Mouse (Mus musculus) heart, postnatal 10 days (tissue): ENCODE measurements around the gene Slf1. TPM values are rescaled to one million over a fixed set of nuclear protein-coding genes. Genes with fewer than 3 reads are reported as not detected.
A peak's percentile ranks its signal among the peaks of the same experiment; 100 is the strongest.
"Not testable (repeated sequence)": the region's sequence is repeated elsewhere in the genome, so short reads cannot be mapped to it uniquely, and the experiment has no call there.

Source experiments
- DNase-seq, 2 experiments: peaks; one replicate each; pipeline ENCODE4 v3.0.0; 2021
- intact Hi-C: fragments of 180-260 bp; cut with DNase I; formaldehyde crosslinking; loops from one replicate; pipeline ENCODE4 v1.15.1; 2025
- total RNA-seq, 2 experiments: library from RNA; stranded (reverse); gene quantifications; 2 replicates each; pipeline ENCODE4 v1.2.3; 2021

Slf1 gene
- 10 to 100 TPM; 14.3 to 19.8 TPM for total RNA-seq

DNA sequence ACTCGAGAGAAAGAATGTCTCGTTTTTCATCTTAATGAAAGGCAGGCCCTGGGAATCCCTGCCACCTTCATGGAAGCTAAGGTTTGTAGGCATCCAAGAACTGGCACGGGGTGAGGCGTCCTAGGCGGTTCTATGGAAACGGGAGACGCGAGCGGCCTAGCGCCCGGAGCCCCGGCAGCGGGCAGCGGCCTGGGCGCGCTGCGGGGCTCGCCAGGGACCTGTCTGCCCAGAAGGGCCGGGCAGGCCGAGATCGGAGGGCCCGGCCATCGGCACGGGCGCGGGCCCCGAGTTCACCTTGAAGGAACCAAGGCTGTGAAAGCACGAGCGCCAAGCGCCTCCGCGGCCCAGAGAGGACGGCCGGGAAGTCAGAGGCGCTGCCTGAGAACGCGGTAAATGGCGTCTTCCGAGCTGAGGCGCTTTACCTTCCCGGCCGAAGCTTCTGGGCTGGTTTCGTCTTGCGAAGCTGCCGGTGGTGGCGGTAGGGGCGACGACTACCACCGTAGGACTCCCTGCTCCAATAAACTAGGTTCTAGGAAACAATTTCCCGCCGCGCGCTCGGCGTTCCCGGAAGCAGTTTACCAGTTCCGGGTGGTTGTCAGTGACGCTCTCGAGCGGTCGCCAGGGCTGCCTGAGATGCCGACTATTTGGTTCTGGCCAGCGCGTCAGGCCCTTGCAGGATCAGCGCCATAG, at the start of gene Slf1, which contains the start of gene 2210408I21Rik:
Gene Slf1 (minus strand): TSS at position 543 of the 690 bp plus-strand sequence.
Gene 2210408I21Rik (plus strand): TSS at position 610 of the 690 bp plus-strand sequence.
- DNase-seq: peak; percentile 92 to 94
- intact Hi-C loops: no loop called here

DNA sequence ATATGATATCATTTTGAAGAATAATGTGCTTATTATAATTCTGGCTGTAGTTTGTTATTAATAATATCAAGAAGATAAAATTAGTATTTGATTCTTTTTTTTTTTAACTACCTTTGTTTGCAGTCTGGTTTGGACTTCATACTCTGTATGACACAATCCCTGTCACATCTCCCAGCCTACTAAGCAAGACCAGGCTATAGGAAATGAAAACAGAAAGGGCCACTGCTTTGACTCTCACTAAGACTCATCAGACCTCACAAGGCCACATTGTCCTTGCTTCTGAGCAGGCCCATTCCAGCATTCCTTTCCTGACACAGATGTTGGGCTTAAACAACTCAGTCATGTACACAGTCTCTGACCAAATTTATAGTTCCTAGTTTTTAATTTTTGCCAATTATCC, 42.7 kb upstream of the Slf1 start:
- no peak for DNase-seq
- intact Hi-C loops: no loop called here

DNA sequence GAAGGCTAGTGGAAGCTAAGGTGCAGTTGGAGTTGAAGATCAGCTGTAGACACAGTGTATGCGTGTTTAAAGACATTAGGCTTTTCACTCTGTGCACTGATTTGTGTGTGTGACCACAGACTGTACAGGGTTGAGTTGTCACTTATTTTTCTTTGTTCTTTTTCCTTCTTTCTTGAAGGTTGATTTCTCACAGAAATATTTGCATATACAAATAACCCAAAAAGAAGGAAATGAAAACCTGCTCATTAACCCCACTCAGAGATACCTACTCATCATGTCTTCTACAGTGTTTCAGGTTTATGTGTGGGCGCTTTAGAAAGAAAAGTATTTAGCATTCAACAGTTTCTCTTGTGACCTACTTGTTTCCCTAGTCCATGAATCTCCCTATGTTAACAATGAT, 5.6 kb upstream of the Slf1 start:
- no peak for DNase-seq
- intact Hi-C loops: no loop called here

DNA sequence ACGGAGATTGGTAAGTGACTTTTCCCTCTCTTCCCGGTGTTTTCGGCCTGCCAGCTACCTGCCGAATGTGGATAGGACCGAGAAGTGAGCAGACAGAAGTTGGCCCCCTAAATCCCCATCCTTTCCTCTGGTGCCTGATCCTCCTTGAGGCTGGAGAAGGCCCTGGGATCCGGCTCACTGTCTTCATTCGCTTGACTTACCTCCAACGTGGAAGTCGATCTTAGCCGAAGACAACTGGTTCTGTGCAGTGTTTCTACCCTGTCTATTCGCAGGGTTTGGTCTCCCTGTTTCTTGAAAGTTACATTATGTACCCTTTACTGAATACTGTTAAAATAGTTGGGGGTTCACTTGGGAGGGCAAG, 328 bp upstream of the Slf1 start:
- intact Hi-C loops: no loop called here
- no peak for DNase-seq

DNA sequence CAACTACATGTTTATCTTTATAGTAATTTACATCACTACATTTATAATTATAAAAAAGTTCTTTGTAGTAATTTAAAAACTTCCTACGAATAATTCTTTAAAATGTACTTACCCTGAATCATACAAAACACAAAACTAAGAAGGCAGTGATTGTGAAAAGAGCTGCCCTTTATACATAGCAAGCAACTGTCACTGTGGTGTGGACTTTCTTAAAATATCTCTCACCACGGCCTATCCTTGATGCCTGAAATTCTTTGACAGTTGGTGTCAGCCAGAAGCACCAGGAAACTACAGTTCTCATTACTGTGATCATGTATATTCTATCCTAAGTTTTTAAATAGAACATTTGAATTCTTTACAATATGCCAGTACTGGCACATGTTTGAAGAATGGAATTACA, 4.1 kb downstream of the Slf1 start:
- no peak for DNase-seq
- intact Hi-C loops: no loop called here

DNA sequence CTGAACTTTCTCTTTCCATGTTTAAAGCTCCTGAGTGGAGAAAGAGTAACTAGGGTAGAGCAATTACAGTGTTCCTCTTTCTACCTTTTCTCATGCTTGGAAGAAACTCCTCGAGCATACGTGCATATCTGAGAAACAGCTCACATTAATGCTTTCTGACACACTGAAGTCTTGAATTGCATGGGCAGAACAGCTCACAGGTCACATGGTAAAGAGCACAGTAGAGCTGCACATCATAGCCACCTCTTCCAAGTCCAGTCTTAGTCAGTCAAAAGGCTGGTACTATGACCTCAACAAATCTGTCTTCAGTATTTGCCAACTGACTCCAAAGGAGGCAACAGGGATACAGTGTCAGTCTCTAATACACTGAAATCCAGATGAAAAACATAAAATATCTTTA, 7.0 kb downstream of the Slf1 start:
- intact Hi-C loops: no loop called here
- DNase-seq: no peak

DNA sequence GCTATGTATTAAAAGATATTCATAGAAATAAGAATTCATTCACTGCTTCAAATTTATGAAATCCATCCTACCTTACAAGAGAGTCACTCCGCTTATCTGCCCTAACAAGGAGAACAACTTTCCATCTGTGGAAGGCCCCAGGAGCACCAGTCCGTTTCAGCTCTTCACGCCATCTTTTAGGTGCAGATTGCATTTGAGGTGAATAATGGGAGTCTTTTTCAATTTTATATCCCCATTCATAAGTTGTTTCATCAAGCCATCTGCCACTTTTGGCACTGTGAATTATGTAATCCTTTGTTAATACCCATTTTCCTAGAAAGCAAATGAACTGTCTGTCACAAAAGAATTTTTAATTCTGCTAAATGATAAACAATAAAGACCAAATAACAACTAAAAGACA, 10.1 kb downstream of the Slf1 start:
- intact Hi-C loops: no loop called here
- DNase-seq: no peak

DNA sequence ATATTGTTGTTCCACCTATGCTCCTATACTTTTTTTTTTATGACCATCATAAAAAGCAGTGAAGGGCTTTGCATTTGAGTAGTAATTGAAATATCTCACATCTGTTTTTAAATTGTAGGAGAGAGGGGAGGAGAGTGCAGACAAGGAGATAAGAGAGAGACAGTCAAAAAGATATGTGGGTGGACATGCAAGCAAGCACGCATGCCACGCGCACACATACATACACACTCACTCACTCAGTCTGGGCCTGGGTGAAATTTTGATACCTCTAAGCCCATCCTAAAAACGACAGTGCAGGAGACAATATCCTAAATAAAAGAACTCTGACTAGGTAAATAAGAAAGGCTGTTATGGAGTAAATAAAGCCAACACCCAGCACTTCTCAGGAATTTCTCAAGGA, 16.6 kb downstream of the Slf1 start:
- DNase-seq: no peak
- intact Hi-C loops: loop anchor here (10.0 kb wide), 1 partner anchor 1076 kb away; the partner anchor contains the start of gene Nr2f1

DNA sequence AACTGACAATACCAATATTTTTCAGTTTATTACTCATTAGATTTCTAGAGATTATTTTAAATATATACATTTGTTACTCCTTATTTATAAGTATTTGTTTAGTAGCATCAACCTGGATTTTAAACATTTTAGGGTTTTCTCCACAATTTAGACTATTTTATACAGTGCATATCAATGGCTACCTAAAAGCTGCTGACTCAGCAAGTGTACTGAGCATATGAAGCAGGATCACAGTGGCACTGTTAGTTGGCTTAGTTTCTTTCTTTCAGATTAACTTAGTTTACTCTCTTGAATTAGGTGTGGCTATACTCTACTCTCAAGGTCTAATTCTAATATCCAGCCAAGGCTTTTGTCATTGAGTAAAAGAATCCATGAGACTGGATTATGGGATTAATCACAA, 27.5 kb downstream of the Slf1 start:
- intact Hi-C loops: no loop called here
- DNase-seq: no peak

DNA sequence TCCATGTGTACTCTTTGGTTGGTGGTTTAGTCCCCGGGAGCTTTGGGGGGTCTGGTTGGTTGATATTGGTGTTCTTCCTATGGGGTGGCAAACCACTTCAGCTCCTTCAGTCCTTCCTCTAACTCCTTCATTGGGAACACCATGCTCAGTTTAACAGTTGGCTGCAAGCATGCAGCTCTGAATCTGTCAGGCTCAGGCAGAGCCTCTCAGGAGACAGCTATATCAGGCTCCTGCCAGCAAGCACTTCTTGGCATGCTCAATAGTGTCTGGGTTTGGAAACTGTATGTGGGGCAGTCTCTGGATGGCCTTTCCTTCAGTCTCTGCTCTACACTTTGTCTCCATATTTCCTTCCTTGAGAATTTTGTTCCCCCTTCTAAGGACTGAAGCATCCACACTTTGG, 42.4 kb downstream of the Slf1 start:
- DNase-seq: peak in 1 of 2 experiments; percentile 4
- intact Hi-C loops: not testable (repeated sequence)

DNA sequence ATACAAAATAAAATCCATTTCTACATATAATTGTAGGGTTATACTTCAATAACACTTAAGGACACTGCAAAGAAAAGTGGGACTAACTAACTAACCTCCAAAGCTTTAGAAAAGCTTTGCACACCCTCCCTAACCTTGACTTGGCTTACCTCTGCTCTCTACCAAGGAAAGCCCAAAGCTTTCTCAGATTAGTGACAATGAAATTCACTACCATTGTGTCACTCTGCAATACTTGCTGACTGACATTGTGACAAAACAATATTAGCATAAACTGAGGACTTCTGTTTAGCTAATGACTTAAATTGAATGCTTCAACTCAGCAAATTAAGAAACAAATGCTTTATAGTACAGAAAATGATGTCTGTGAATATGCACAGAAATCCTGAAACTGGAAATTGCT, 63.2 kb downstream of the Slf1 start:
- no peak for DNase-seq
- intact Hi-C loops: no loop called here

DNA sequence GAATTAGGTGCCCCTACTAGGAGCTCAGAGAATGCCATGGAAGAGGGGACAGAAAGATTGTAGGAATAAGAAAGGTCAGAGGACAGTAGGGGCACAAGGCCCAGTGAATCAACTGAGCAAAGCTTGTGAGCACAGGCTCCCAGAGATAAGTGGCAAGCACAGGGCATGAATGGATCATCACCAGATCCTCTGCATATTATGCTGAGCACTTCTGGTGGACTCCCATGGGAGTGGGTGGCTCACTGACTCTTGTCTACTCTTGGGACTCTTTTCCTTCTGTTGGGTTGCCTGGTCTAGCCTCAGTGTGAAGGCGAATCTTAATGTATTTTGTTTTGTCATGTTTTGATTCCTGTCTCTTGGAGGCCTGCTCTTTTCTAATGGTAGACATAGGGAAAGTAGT, 66.4 kb downstream of the Slf1 start:
- intact Hi-C loops: no loop called here
- no peak for DNase-seq

DNA sequence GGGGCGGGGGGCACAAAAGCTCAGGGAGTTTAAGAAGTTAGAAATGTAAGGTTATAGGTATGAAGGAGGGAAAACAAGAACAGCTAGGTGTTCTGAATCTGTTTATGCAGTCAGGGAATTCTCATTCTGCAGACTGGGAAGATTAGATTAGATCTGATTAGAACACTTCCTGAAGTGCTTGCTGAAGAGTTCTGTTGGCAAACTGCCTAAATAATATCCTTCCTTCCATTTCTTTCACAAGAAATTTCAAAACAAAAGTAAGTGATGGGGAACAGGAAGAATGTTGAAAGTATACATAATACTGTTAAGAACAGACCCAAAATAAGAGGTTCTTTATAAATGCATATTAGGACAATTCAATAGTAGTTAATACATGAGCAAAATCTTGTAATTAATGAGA, 72.1 kb downstream of the Slf1 start:
- intact Hi-C loops: no loop called here
- no peak for DNase-seq

DNA sequence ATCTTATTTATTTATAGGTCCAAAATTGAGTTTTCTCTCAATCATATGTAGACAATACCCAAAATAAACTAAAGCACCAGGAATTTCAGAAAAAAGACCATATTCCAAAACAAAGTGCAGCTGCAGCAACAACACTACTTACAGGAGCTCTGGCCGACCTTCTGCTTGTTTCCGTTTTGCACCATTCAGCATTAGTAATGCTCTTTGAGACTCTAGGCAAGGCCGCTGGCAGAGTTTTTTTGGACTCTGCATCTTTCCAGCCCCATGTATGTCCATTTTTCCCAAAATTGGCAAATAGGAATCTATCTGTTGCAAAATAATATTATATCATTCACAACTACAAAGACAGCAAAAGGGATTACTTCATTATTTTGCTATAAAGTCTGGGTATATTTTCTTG, 85.5 kb downstream of the Slf1 start:
- intact Hi-C loops: loop anchor here (5.0 to 10.0 kb wide), 3 partner anchors 163 to 1153 kb away; no protein-coding TSS in a partner anchor

DNA sequence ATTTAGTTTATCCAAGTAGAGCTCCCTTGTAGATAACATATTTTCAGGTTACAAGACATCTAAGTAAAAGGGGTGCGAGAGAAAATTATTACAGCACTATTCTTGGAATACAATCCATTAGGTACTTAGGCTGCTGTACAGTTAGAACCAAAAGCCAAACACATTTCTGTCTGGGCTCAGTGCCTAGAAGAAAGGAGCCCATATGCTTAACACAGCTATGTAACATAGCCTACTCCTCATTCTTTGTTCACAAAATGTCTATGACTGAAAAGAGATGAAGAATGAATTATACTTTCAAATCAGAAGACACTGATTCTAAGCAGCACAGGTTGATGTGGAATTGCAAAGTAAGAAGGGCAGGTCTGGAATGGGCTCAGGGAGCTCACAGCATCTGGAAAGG, 86.8 kb downstream of the Slf1 start:
- intact Hi-C loops: loop anchor here (5.0 to 10.0 kb wide), 3 partner anchors 164 to 1154 kb away; no protein-coding TSS in a partner anchor
- no peak for DNase-seq

More for the DNA sequence above, 85.5 kb downstream of the Slf1 start:
- no peak for DNase-seq

DNA sequence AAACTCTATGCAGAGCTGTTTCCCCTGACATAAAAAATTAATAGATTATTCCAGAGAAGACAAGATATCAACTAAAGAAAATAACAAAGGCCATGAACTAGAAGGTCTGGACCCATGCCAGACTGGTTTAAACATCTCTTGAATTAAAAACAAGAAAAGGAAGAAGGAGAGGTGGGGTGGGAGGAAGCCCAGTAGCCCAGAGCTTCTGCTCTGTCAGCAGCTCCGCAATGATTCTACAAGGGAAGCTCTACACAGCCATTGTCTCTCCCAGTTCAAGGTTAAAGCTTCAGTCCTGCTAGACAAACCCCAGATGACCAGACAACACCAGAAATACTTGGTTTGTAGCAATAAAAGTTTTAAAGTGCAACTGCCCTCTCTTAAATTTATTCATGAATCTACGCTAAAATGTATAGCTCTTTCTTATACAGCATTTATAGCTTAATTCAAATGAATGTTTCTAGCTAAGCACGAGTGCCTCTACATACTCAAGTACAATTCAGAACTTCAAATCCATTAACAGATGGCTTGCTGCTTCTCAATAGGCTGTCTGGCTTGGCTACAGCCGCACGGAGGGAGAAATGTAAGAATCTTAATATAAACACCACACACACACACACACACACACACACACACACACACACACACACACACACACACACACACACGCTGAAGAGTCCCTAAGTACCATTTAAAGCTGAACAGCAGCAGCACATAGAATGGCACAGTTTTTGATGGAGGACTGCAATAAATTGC, 87.9 kb downstream of the Slf1 start:
- intact Hi-C loops: loop anchor here (5.0 to 10.0 kb wide), 3 partner anchors 165 to 1155 kb away; no protein-coding TSS in a partner anchor
- no peak for DNase-seq

DNA sequence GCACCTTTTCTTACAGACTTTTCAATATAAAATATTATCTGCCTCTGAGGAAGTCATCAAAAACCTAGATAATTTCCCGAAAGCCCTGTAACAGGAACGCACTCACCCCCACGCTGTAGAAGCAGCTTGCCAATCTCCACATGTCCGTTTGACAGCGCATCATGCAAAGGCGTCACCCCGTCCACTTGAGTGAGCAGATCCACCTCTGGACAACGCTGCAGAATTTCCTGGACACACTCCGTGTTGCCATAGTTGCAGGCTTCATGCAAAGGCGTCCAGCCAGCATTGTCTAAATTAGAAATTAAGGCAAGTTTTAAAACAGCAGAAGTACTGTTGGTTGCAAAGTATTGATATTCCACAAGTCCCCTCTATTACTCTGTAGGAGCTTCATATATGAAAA, 88.9 kb downstream of the Slf1 start:
- no peak for DNase-seq
- intact Hi-C loops: loop anchor here (5.0 to 10.0 kb wide), 3 partner anchors 166 to 1156 kb away; no protein-coding TSS in a partner anchor

DNA sequence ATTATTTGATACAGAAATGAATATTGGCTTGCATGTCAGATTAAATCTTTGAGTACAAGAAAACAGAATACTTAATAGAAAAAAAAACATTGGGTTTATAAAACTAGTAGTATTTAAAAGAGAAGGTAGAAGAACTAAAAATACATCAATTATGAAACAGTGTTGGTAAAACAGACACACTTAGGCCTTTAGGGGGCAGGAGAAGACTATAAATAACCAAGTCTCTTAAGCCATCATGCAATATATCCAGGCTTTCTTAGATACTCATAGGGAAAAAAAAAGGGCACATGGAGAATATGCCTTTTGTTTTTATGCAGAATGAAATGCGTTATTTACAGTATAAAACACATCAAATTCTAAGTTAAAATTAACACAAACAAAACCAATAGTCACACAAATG, 89.9 kb downstream of the Slf1 start:
- intact Hi-C loops: loop anchor here (5.0 to 10.0 kb wide), 3 partner anchors 167 to 1157 kb away; no protein-coding TSS in a partner anchor
- DNase-seq: peak in 1 of 2 experiments; percentile 20

DNA sequence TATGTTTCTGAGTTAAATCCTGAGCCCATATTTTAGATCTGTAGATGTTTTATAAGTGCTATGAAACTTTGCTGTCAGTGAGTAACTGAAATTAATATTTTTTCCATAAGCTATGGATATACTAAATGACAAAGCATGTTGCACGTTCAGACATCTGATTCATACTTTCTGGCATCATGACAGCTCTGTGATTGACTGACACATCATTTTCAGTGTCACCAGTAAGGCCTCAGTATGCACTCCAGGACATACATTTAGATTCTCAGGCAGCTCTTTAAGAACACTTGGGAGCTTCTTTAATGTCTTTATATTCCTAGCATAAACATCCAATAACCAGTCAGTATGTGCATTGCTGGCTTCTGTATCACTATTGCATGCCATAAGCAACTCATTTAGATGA, 91.9 kb downstream of the Slf1 start:
- intact Hi-C loops: loop anchor here (10.0 kb wide), 1 partner anchor 821 kb away; no protein-coding TSS in a partner anchor
- DNase-seq: no peak

DNA sequence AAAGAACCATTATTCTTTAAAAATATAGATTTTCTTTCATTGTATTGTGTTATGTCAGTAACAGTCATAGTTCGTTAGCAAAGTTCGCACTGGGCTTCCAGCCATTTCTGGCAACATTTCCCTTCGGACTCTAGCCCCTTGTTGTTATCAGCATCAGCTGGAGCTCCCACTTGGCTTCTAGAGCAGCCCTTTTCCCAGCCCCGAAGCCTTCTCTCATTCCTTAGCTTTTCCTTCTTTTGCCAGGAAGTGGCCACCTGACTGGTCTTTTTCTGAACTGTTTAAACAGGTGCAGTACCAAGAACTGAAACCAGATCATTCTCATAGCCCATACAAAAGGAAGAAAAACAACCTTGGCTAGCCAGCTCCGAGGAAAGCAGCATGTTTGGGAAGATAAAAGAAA, 105.7 kb downstream of the Slf1 start:
- intact Hi-C loops: no loop called here
- DNase-seq: peak; percentile 25 to 35

DNA sequence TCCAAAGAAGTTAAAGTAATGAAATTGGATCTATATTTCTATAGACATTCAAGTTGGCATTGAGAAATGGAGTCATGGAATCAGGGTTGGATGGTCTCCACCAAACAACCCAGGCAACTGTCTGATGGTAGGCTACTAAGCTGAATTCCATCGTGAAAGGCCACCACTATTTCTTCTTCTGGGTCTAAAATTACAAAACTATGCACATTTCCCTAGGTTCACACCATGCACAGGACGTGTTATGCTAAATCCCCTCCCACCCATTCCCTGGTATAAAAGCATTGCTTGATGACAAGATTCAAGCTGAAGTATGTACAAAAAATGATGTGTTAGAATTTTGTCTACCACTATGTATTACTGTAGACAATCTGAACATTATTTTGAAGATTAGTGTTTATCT, 116.4 kb downstream of the Slf1 start:
- DNase-seq: no peak
- intact Hi-C loops: no loop called here

DNA sequence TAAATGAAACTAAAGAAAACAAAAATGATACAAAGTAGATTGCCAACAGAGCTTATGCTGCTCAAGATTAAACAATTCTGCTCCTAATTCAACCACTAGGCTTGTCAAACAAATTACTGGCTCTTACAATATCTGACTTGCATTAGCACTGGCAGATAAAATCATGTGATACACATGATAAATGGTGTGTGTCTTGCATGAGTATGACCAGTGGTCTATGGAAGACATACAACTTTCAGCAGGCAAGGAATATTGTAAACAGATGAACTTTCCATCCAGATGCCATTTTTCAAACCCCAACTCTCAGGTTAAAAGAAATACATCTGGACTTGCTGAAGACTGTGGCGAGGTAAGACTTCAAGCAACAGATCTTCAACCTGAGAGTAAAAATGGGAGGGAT, 131.6 kb downstream of the Slf1 start:
- DNase-seq: no peak
- intact Hi-C loops: no loop called here
